Mouse (Mus musculus) cerebellum, adult 11-12 months (tissue): ENCODE measurements around the gene Ptma.
A peak's percentile ranks its signal among the peaks of the same experiment; 100 is the strongest.

Experiments used
- DNase-seq: peaks from one replicate; pipeline ENCODE4 v3.0.0; 2022

Ptma gene

GRCm38 (mm10) chr1:86526116-86526788 is at the start of gene Ptma:
Gene Ptma (plus strand): TSS chr1:86526726.
- DNase-seq, result peak; percentile 100

GRCm38 (mm10) chr1:86477738-86478285 is 48.7 kb upstream of the Ptma start:
- DNase-seq, result no peak

- no peak for DNase-seq
Observed at GRCm38 (mm10) chr1:86479099-86479825, 47.3 kb upstream of the Ptma start.

- no peak for DNase-seq
Observed at GRCm38 (mm10) chr1:86480288-86480687, 46.2 kb upstream of the Ptma start.

- DNase-seq, result no peak
Observed at GRCm38 (mm10) chr1:86480735-86481447, 45.6 kb upstream of the Ptma start.

- no peak for DNase-seq
Observed at GRCm38 (mm10) chr1:86481468-86481867, 45.1 kb upstream of the Ptma start.

- no peak for DNase-seq
Observed at GRCm38 (mm10) chr1:86482288-86482687, 44.2 kb upstream of the Ptma start.

GRCm38 (mm10) chr1:86482761-86483160 is 43.8 kb upstream of the Ptma start:
- no peak for DNase-seq

GRCm38 (mm10) chr1:86485346-86485745 is 41.2 kb upstream of the Ptma start:
- DNase-seq, result no peak

GRCm38 (mm10) chr1:86485858-86486257 is 40.7 kb upstream of the Ptma start:
- DNase-seq, result peak; percentile 45

- peak; percentile 43 for DNase-seq
Observed at GRCm38 (mm10) chr1:86486703-86487294, 39.7 kb upstream of the Ptma start.

GRCm38 (mm10) chr1:86487295-86487907 is 39.1 kb upstream of the Ptma start:
- DNase-seq, result peak; percentile 99

GRCm38 (mm10) chr1:86487908-86488314 is 38.6 kb upstream of the Ptma start:
- DNase-seq, result no peak

GRCm38 (mm10) chr1:86488326-86488725 is 38.2 kb upstream of the Ptma start:
- DNase-seq, result peak; percentile 51

- peak; percentile 44 for DNase-seq
Observed at GRCm38 (mm10) chr1:86488774-86489173, 37.8 kb upstream of the Ptma start.

- no peak for DNase-seq
Observed at GRCm38 (mm10) chr1:86489901-86490300, 36.6 kb upstream of the Ptma start.

- DNase-seq, result no peak
Observed at GRCm38 (mm10) chr1:86490697-86491096, 35.8 kb upstream of the Ptma start.

GRCm38 (mm10) chr1:86491533-86492094 is 34.9 kb upstream of the Ptma start:
- DNase-seq, result no peak

- no peak for DNase-seq
Observed at GRCm38 (mm10) chr1:86492095-86493070, 34.1 kb upstream of the Ptma start.

GRCm38 (mm10) chr1:86493783-86494182 is 32.7 kb upstream of the Ptma start:
- no peak for DNase-seq

GRCm38 (mm10) chr1:86496340-86496739 is 30.2 kb upstream of the Ptma start:
- no peak for DNase-seq
